Mouse (Mus musculus) kidney, adult 2 months (tissue): ENCODE measurements at regions not wholly inside any gene's neighbourhood (a gene's known extent, or its start where the extent isn't known, plus 50 kb on each side); places are given as distances from the start of the nearest gene placed in this dataset.

ENCODE experiments used
- CTCF ChIP-seq: fragments of 200-500 bp; conservative IDR thresholded peaks from 2 replicates; pipeline ENCODE4 v1.5.1; 2011; ENCODE audit warnings: low read depth, mild to moderate bottlenecking, control low read depth, low read length, moderate library complexity, mixed read lengths; ENCODE audit not compliant: insufficient read depth, insufficient read length
- POLR2A ChIP-seq: fragments of 200-500 bp; IDR thresholded peaks from one replicate; pipeline ENCODE4 v1.6.1; 2011; ENCODE audit warnings: low read depth, low read length, control low read depth

DNA sequence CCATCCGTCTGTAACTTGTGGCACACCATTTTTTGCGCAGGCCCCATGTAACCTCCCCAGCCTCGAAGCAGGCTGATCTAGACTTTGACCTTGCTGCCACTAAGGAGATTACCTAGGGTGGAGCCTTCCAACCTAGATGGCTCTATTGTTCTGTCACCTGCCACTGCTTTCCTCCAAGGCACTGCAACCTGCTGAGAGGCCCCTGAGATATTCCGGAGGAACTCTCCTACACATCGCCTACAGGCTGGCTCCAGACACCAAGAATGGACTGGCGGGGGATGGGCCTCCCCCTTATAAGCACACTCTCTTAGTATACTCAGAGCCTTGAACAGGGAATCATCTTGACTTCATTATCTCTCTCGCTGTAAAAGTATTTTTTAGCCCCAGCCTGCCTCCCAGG is 331.7 kb upstream of the Mtpn start:
- TF ChIP-seq CTCF, result no peak
- no peak for TF ChIP-seq POLR2A
